Mouse (Mus musculus) kidney, postnatal 14 days (tissue): ENCODE measurements around the gene 4930550L24Rik.

Source experiments
- DNase-seq: peaks from one replicate; pipeline ENCODE4 v3.0.0; 2022; ENCODE audit warnings: mixed read lengths

4930550L24Rik gene

GRCm38 (mm10) chrX:58909060-58909459 is at the start of gene 4930550L24Rik:
Gene 4930550L24Rik (plus strand): TSS chrX:58909360.
- DNase-seq: no peak

GRCm38 (mm10) chrX:58900753-58901152 is 8.4 kb upstream of the 4930550L24Rik start:
- DNase-seq: no peak

GRCm38 (mm10) chrX:58967969-58968368 is 58.8 kb downstream of the 4930550L24Rik start:
- no peak for DNase-seq
